Mouse (Mus musculus) embryonic facial prominence, embryonic 14.5 days (tissue): ENCODE measurements around the gene Zfp820. TPM values are rescaled to one million over a fixed set of nuclear protein-coding genes. Genes with fewer than 3 reads are reported as not detected.
"Not testable (repeated sequence)": the region's sequence is repeated elsewhere in the genome, so short reads cannot be mapped to it uniquely, and the experiment has no call there.

Experiments used
- ATAC-seq: fragments of 200-750 bp; cut with Nextera tagmentation; 2 replicates; pipeline ENCODE4 v1.8.0; 2017; ENCODE audit warnings: low read depth, moderate number of reproducible peaks, moderate TSS enrichment
- DNase-seq: peaks from one replicate; pipeline ENCODE4 v3.0.0-alpha.2; 2015; ENCODE audit warnings: low spot score
- H3K27ac ChIP-seq: fragments of 300-500 bp; sonication (generic); replicated peaks from 2 replicates; pipeline ENCODE4 v1.5.1; 2014; ENCODE audit warnings: low read depth, mild to moderate bottlenecking, low read length, moderate library complexity
- H3K27me3 ChIP-seq: fragments of 300-500 bp; sonication (generic); replicated peaks from 2 replicates; pipeline ENCODE4 v1.6.1; 2014; ENCODE audit warnings: low read length; ENCODE audit not compliant: control insufficient read depth, insufficient read depth
- H3K36me3 ChIP-seq: fragments of 300-500 bp; sonication (generic); 2 replicates; pipeline ENCODE4 v1.6.1; 2014; ENCODE audit warnings: low read length, mixed read lengths; ENCODE audit not compliant: control insufficient read depth, insufficient read depth
- H3K4me1 ChIP-seq: fragments of 300-500 bp; sonication (generic); 2 replicates; pipeline ENCODE4 v1.6.1; 2014; ENCODE audit warnings: antibody characterized with exemption, low read length; ENCODE audit not compliant: control insufficient read depth, insufficient read depth
- H3K4me2 ChIP-seq: fragments of 300-500 bp; sonication (generic); 2 replicates; pipeline ENCODE4 v1.6.1; 2014; ENCODE audit warnings: low read depth, mild to moderate bottlenecking, low read length, moderate library complexity, mixed read lengths
- H3K4me3 ChIP-seq: fragments of 300-500 bp; sonication (generic); 2 replicates; pipeline ENCODE4 v1.5.1; 2014; ENCODE audit warnings: low read depth, mild to moderate bottlenecking, low read length
- H3K9ac ChIP-seq: fragments of 300-500 bp; sonication (generic); 2 replicates; pipeline ENCODE4 v1.6.1; 2014; ENCODE audit warnings: low read depth, mild to moderate bottlenecking, low read length, moderate library complexity, mixed read lengths
- H3K9me3 ChIP-seq: fragments of 300-500 bp; sonication (generic); 2 replicates; pipeline ENCODE4 v1.6.1; 2016; ENCODE audit warnings: low read length; ENCODE audit not compliant: control insufficient read depth
- WGBS: fragments of 180-500 bp; shearing (Covaris S2); extraction: QIAGEN DNeasy Blood & Tissue Kit; methylation state at CpG from one replicate; pipeline ENCODE4 v1.1.7; 2014; 5-methylcytosine and 5-hydroxymethylcytosine counted together
- polyA plus RNA-seq: library from polyadenylated mRNA; unstranded; fragments of >200 nt; fragmentation: Nextera tagmentation; extraction: Ambion mirVana; gene quantifications from 2 replicates; pipeline ENCODE4 v1.2.1, GENCODE M21; 2014

Gene Zfp820
- 7.9 and 9.2 TPM in 2 replicates for polyA plus RNA-seq

DNA sequence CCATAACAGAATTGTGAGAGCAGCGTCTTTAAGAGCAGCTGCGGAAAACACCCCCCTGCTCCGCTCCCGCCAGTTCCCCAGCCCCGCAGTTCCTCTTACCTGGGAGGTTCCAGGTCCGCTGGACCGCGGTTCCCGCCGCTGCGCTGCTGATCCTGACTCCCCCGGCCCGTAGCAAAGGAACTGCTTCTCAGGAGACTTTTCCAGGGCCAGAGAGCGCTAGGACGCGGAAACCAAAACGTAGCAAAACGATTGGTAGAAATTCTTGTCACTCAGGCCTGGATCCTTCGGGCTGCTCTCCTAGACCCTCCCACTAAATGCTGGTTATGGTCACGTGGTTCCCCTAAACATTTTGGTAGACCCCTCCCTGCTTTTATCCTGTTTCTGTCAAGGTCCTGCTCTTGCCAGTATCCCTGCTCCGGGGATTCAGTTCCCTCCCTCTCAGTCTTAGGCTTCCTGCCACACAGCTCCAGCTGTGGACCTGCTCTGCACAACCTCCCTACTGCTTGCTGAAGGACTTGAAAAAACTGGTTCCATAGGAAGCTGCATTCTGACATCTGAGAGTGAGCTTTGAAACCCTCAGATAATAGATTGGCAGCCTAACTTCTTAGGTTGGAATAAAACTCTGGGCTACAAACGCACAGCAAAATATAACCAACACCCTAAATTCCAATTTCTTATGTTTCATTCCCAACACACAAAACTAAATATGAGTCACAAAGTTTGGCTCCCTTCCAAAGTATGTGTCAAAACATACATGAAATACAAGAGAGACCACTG, at the start of gene Zfp820:
TSS of gene Zfp820 (minus strand) at position 228 of the 777 bp plus-strand sequence.
- Histone ChIP-seq H3K9me3 (no peaks in the 10 kb centered on the region), H3K4me2 (peak within 1 kb of the TSS; percentile 58), H3K27ac (peak within 1 kb of the TSS; percentile 81), H3K4me3 (peak within 1 kb of the TSS; percentile 69), H3K36me3 (no peaks in the 10 kb centered on the region), H3K27me3 (no peaks in the 10 kb centered on the region), H3K9ac (peak within 1 kb of the TSS; percentile 82), H3K4me1 (no peaks in the 10 kb centered on the region)
- DNase-seq, result peak; percentile 96
- ATAC-seq, result peak; percentile 99
- WGBS, result 1% methylated on average over 22 of the region's 22 CpGs

DNA sequence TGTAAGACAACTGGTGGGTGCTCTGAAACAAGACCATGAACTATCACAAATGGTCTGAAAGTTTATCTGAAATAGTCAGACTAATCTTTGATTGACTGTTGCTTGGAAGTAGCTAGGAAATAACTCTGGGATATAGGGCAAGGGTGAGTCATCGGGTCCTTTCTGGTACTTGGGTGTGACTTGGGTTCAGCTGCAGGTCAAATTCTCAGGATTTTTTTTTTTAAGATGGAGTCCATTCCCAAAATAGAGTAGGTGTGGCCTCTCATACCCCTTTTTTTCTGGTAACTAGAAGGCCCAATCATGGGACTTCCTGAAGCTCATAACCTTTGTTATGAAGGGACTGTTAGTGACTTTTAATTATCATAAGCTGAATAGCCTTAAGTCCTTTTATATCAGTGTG, 25.7 kb upstream of the Zfp820 start:
- Histone ChIP-seq H3K9me3 (peaks cover 2% of the 10 kb centered on the region; the same call in 1 of the 2 replicates), H3K4me2 (no peak overlapping the region), H3K27me3 (no peaks in the 10 kb centered on the region), H3K9ac (no peak overlapping the region), H3K36me3 (no peaks in the 10 kb centered on the region), H3K27ac (no peak overlapping the region), H3K4me3 (no peak overlapping the region), H3K4me1 (no peaks in the 10 kb centered on the region)
- 70% methylated on average over 1 of the region's 1 CpGs for WGBS
- ATAC-seq (no peak), DNase-seq (no peak)

DNA sequence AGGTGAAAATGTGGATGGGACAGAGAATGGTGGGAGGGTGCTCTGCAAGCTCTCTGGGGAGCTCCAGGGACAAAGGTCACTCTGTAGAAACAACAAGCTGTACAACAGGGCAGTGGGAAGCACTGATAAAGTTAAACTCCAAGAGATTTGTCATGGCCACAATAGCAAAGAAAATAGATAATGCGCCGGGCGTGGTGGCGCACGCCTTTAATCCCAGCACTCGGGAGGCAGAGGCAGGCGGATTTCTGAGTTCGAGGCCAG, 680 bp upstream of the Zfp820 start:
- not testable (repeated sequence) for ATAC-seq

DNA sequence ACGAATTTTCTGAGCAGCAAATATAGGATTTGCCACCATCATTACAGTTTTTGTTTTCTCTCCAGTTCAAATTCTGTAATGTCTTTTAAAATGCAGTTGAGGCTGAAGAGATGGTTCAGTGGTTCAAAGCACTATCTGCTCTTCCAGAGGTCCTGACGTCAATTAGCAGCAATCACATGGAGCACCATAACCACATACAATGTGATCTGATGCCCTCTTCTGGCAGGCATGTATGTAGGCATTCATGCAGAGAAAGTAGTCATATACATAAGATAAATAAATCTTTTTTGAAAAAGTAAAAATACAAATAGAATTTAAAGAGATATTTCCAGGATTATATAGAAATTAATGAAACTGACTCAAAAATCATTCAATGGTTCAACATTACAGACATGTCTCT, 7.1 kb downstream of the Zfp820 start:
- ATAC-seq, result no peak
- Histone ChIP-seq H3K36me3 (0 out of 2 replicates have a peak, but pooled peaks cover 3% of the 10 kb centered on the region), H3K4me3 (no peak overlapping the region), H3K27me3 (no peaks in the 10 kb centered on the region), H3K27ac (no peak overlapping the region), H3K4me2 (no peak overlapping the region), H3K9ac (no peak overlapping the region), H3K9me3 (no peaks in the 10 kb centered on the region), H3K4me1 (no peaks in the 10 kb centered on the region)
- no peak for DNase-seq
- WGBS, result 53% methylated on average over 2 of the region's 2 CpGs

More for the DNA sequence above, 680 bp upstream of the Zfp820 start:
- H3K9ac ChIP-seq, H3K4me2 ChIP-seq, H3K9me3 ChIP-seq, DNase-seq, H3K27me3 ChIP-seq, H3K4me1 ChIP-seq, H3K27ac ChIP-seq, H3K4me3 ChIP-seq, H3K36me3 ChIP-seq: not testable (repeated sequence)
- whole genome bisulfite sequencing, result 95% methylated on average over 7 of the region's 8 CpGs

DNA sequence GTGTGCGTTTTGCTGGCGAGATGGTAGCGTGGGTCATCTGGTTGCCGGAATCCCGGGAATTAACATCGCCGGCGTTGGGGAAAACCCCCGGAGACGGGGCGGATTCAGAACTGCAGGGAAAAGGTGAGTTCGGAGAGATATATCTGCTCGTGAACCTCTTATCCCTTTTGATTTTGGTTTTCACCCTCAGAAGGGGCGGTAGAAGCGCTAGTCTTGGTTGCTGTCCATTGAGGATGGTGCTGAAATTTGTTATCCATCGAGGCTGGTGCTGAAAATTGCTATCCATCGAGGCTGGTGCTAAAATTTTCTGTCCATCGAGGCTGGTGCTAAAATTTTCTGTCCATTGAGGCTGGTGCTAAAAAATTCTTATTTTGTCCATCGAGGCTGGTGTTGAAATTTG, 44.2 kb downstream of the Zfp820 start:
- not testable (repeated sequence) for H3K27ac ChIP-seq, H3K4me2 ChIP-seq, H3K9me3 ChIP-seq, H3K4me3 ChIP-seq, H3K4me1 ChIP-seq, H3K36me3 ChIP-seq, H3K27me3 ChIP-seq, ATAC-seq, H3K9ac ChIP-seq
- peak; percentile 34 for DNase-seq
- 48% methylated on average over 17 of the region's 19 CpGs for WGBS

- H3K9me3 ChIP-seq, result peaks cover 13% of the 10 kb centered on the region; the same call in 1 of the 2 replicates
- DNase-seq (no peak), ATAC-seq (no peak)
- 75% methylated on average over 4 of the region's 4 CpGs for WGBS
- H3K27ac ChIP-seq, result no peak overlapping the region
- no peaks in the 10 kb centered on the region for H3K4me1 ChIP-seq
- H3K27me3 ChIP-seq, result no peaks in the 10 kb centered on the region
- H3K9ac ChIP-seq, result no peak overlapping the region
- no peak overlapping the region for H3K4me2 ChIP-seq
- H3K4me3 ChIP-seq, result no peak overlapping the region
- H3K36me3 ChIP-seq, result no peaks in the 10 kb centered on the region
These were observed 53.3 kb downstream of the Zfp820 start for GRCm38 (mm10) chr17:21792256-21792655.

DNA sequence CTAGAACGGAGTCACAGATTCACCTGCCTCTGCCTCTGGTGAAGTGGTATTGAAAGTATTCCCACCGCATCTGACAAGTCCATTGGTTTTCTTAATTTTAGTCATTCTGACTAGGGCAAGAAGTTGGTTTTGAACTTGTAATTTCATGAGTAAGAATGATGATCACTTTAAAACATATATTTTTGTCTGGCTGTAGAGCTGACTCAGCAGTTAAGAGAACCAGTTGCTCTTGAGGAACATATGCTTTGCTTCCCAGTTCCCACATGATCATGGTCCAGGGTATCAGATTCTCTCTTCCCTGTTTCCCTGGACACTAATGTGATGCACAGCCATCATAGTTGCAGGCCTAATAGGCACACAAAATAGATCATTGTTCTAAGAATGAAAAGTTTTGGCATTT, 75.2 kb downstream of the Zfp820 start:
- no peak for ATAC-seq
- Histone ChIP-seq H3K27ac (no peak overlapping the region), H3K9ac (no peak overlapping the region), H3K4me1 (no peaks in the 10 kb centered on the region), H3K27me3 (no peaks in the 10 kb centered on the region), H3K36me3 (no peaks in the 10 kb centered on the region), H3K9me3 (no peaks in the 10 kb centered on the region), H3K4me2 (no peak overlapping the region), H3K4me3 (no peak overlapping the region)
- DNase-seq, result no peak
- WGBS, result 94% methylated on average over 2 of the region's 2 CpGs

Other genes with a start within 250 kb of the Zfp820 start
- gene Zfp983, start 195.1 kb downstream of the Zfp820 start, polyA plus RNA-seq, result 4.8 and 5.0 TPM in 2 replicates
- 6.6 and 8.8 TPM in 2 replicates for gene Gm10226, start 153.9 kb downstream of the Zfp820 start, polyA plus RNA-seq
- gene Zfp760, start 138.0 kb downstream of the Zfp820 start, polyA plus RNA-seq, result 13.4 and 13.7 TPM in 2 replicates
- 6.1 and 6.9 TPM in 2 replicates for gene Zfp229, start 115.0 kb downstream of the Zfp820 start, polyA plus RNA-seq
- 7.4 and 7.6 TPM in 2 replicates for gene Zfp995, start 64.2 kb upstream of the Zfp820 start, polyA plus RNA-seq
- gene Zfp942, start 116.7 kb upstream of the Zfp820 start, polyA plus RNA-seq, result 19.0 and 23.5 TPM in 2 replicates
- gene Zfp943, start 116.8 kb upstream of the Zfp820 start, polyA plus RNA-seq, result 17.6 and 21.2 TPM in 2 replicates